ENCODE assay signal across 22 mouse cellular contexts in genomic region chr6:97551161-97551560, GRCm38 (mm10).
DNase-seq lines count a peak whose midpoint lies in the region; ATAC-seq lines count a peak whose summit lies in the region.
"Had no signal": no experiment of that assay in that cellular context is flagged by ENCODE, and none has a peak within 500 bp of the region (broad histone marks: within the 10 kb centered on the region; RNA-seq: fewer than 3 reads in every experiment).

No protein-coding gene starts in this region.

- H3K4me1 ChIP-seq in forebrain, embryonic 15.5 days: peaks cover 53% of the 10 kb centered on the region
- H3K4me1 ChIP-seq in forebrain, embryonic 13.5 days: peaks cover 53% of the 10 kb centered on the region
- H3K4me1 ChIP-seq in hindbrain, embryonic 14.5 days (replicated peaks; ENCODE audit: control insufficient read depth, insufficient read depth, low read length): peaks cover 40% of the 10 kb centered on the region
- peaks cover 24% of the 10 kb centered on the region for H3K4me1 ChIP-seq in hindbrain, embryonic 16.5 days (ENCODE audit: control insufficient read depth, insufficient read depth, low read depth, low read length)
- peaks cover 75% of the 10 kb centered on the region for H3K4me1 ChIP-seq in neural tube, embryonic 13.5 days (replicated peaks)
- 0 out of 2 replicates have a peak, but pooled peaks cover 5% of the 10 kb centered on the region for H3K4me1 ChIP-seq in embryonic facial prominence, embryonic 10.5 days
- H3K4me1 ChIP-seq: embryonic facial prominence, embryonic 13.5 days had no signal

- WGBS in forebrain, embryonic 15.5 days: 89% methylated on average over 4 of the region's 4 CpGs
- WGBS in forebrain, embryonic 13.5 days: 93% methylated on average over 4 of the region's 4 CpGs
- 92% methylated on average over 4 of the region's 4 CpGs for whole genome bisulfite sequencing in hindbrain, embryonic 14.5 days
- WGBS in hindbrain, embryonic 16.5 days: 81% methylated on average over 4 of the region's 4 CpGs
- 90% methylated on average over 4 of the region's 4 CpGs for WGBS in neural tube, embryonic 13.5 days
- WGBS in embryonic facial prominence, embryonic 10.5 days: 90% methylated on average over 4 of the region's 4 CpGs

- peaks cover 4% of the 10 kb centered on the region; the same call in 1 of the 2 replicates for H3K36me3 ChIP-seq in forebrain, embryonic 15.5 days
- peaks cover 9% of the 10 kb centered on the region for H3K36me3 ChIP-seq in forebrain, embryonic 13.5 days (ENCODE audit: poor library complexity, severe bottlenecking)
- H3K36me3 ChIP-seq in hindbrain, embryonic 14.5 days (replicated peaks; ENCODE audit: control insufficient read depth, insufficient read depth): no peaks in the 10 kb centered on the region
- no peaks in the 10 kb centered on the region for H3K36me3 ChIP-seq in hindbrain, embryonic 16.5 days (ENCODE audit: control insufficient read depth, insufficient read depth, low read length)
- H3K36me3 ChIP-seq in neural tube, embryonic 13.5 days: 0 out of 2 replicates have a peak, but pooled peaks cover 5% of the 10 kb centered on the region
- peaks cover 6% of the 10 kb centered on the region for H3K36me3 ChIP-seq in embryonic facial prominence, embryonic 10.5 days (replicated peaks)
- H3K36me3 ChIP-seq: embryonic facial prominence, embryonic 13.5 days; G1E; hindbrain, embryonic 15.5 days had no signal

- no peaks in the 10 kb centered on the region for H3K27me3 ChIP-seq in forebrain, embryonic 15.5 days
- H3K27me3 ChIP-seq in forebrain, embryonic 13.5 days: no peaks in the 10 kb centered on the region
- H3K27me3 ChIP-seq in hindbrain, embryonic 14.5 days (ENCODE audit: control insufficient read depth, insufficient read depth, low read length): no peaks in the 10 kb centered on the region
- no peaks in the 10 kb centered on the region for H3K27me3 ChIP-seq in hindbrain, embryonic 16.5 days (replicated peaks; ENCODE audit: control insufficient read depth, insufficient read depth, low read length)
- no peaks in the 10 kb centered on the region for H3K27me3 ChIP-seq in neural tube, embryonic 13.5 days
- no peaks in the 10 kb centered on the region for H3K27me3 ChIP-seq in embryonic facial prominence, embryonic 10.5 days (replicated peaks; ENCODE audit: low read depth, poor library complexity, severe bottlenecking)
- H3K27me3 ChIP-seq: embryonic facial prominence, embryonic 13.5 days; hindbrain, embryonic 15.5 days had no signal

- no peak overlapping the region for H3K9ac ChIP-seq in forebrain, embryonic 15.5 days (replicated peaks)
- H3K9ac ChIP-seq in forebrain, embryonic 13.5 days: no peak overlapping the region
- H3K9ac ChIP-seq in hindbrain, embryonic 14.5 days: no peak overlapping the region
- H3K9ac ChIP-seq in hindbrain, embryonic 16.5 days (ENCODE audit: low read depth, low read length): no peak overlapping the region
- H3K9ac ChIP-seq in neural tube, embryonic 13.5 days: no peak overlapping the region
- H3K9ac ChIP-seq: embryonic facial prominence, embryonic 13.5 days; forebrain, postnatal 0 days; hindbrain, embryonic 15.5 days had no signal

- no peak for DNase-seq in hindbrain, embryonic 14.5 days (ENCODE audit: low spot score)
- DNase-seq in neural tube, embryonic 10.5 days (ENCODE audit: extremely low spot score, low spot score): no peak
- DNase-seq in embryonic facial prominence, embryonic 10.5 days (ENCODE audit: low spot score): no peak
- no peak for DNase-seq in cerebellum, adult 11-12 months
- DNase-seq: adrenal gland, adult 8-10 months; adrenal gland, postnatal 36 days; B cell, adult 2 months; cerebellum, adult 8-10 months; cerebellum, postnatal 14 days; forebrain, postnatal 0 days; gastrocnemius, postnatal 14 days; heart, postnatal 10 days; heart, postnatal 4 days had no signal

- no peak overlapping the region for H3K4me2 ChIP-seq in forebrain, embryonic 15.5 days (replicated peaks)
- H3K4me2 ChIP-seq in forebrain, embryonic 13.5 days: no peak overlapping the region
- no peak overlapping the region for H3K4me2 ChIP-seq in hindbrain, embryonic 14.5 days (replicated peaks)
- no peak overlapping the region for H3K4me2 ChIP-seq in hindbrain, embryonic 16.5 days (ENCODE audit: low read length)
- no peak overlapping the region for H3K4me2 ChIP-seq in neural tube, embryonic 13.5 days
- H3K4me2 ChIP-seq: embryonic facial prominence, embryonic 13.5 days; hindbrain, embryonic 15.5 days had no signal

- H3K27ac ChIP-seq in forebrain, embryonic 15.5 days (replicated peaks): peak overlapping the region; percentile 71; the same call in 1 of the 2 replicates
- H3K27ac ChIP-seq in forebrain, embryonic 13.5 days: no peak overlapping the region
- H3K27ac ChIP-seq in hindbrain, embryonic 14.5 days: peak overlapping the region; percentile 69; the same call in 1 of the 2 replicates
- no peak overlapping the region for H3K27ac ChIP-seq in hindbrain, embryonic 16.5 days (ENCODE audit: low read depth, low read length)
- peak overlapping the region; percentile 89 for H3K27ac ChIP-seq in neural tube, embryonic 13.5 days (replicated peaks)
- no peak overlapping the region for H3K27ac ChIP-seq in embryonic facial prominence, embryonic 10.5 days (replicated peaks)
- H3K27ac ChIP-seq: embryonic facial prominence, embryonic 13.5 days had no signal

- H3K9me3 ChIP-seq in forebrain, embryonic 15.5 days: 0 out of 2 replicates have a peak, but pooled peaks cover 3% of the 10 kb centered on the region
- peaks cover 7% of the 10 kb centered on the region; the same call in 1 of the 2 replicates for H3K9me3 ChIP-seq in forebrain, embryonic 13.5 days (replicated peaks)
- H3K9me3 ChIP-seq in hindbrain, embryonic 14.5 days (ENCODE audit: control insufficient read depth, low read length): no peaks in the 10 kb centered on the region
- no peaks in the 10 kb centered on the region; the same call in 1 of the 2 replicates for H3K9me3 ChIP-seq in hindbrain, embryonic 16.5 days (ENCODE audit: control insufficient read depth, low read length)
- H3K9me3 ChIP-seq in neural tube, embryonic 13.5 days: no peaks in the 10 kb centered on the region
- H3K9me3 ChIP-seq in embryonic facial prominence, embryonic 10.5 days: peaks cover 7% of the 10 kb centered on the region; the same call in 1 of the 2 replicates
- H3K9me3 ChIP-seq: embryonic facial prominence, embryonic 13.5 days; hindbrain, embryonic 15.5 days had no signal

- ATAC-seq in forebrain, embryonic 15.5 days (replicated peaks): no peak
- no peak for ATAC-seq in forebrain, embryonic 13.5 days
- ATAC-seq in hindbrain, embryonic 14.5 days (ENCODE audit: low FRiP score): no peak
- ATAC-seq in hindbrain, embryonic 16.5 days: no peak
- no peak for ATAC-seq in neural tube, embryonic 13.5 days (ENCODE audit: low read depth)
- ATAC-seq: CD4-positive, CD25-positive, alpha-beta regulatory T cell, adult 4 months; inflammation-experienced regulatory T-cells, adult 6 months had no signal

- no peak overlapping the region for H3K4me3 ChIP-seq in forebrain, embryonic 15.5 days
- H3K4me3 ChIP-seq in forebrain, embryonic 13.5 days: no peak overlapping the region
- no peak overlapping the region for H3K4me3 ChIP-seq in hindbrain, embryonic 14.5 days (replicated peaks; ENCODE audit: low read length)
- no peak overlapping the region for H3K4me3 ChIP-seq in hindbrain, embryonic 16.5 days (ENCODE audit: low read length)
- H3K4me3 ChIP-seq in neural tube, embryonic 13.5 days: no peak overlapping the region
- H3K4me3 ChIP-seq in embryonic facial prominence, embryonic 10.5 days: no peak overlapping the region
- H3K4me3 ChIP-seq: embryonic facial prominence, embryonic 13.5 days; hindbrain, embryonic 15.5 days had no signal

Comparison
In these comparisons a context has a peak if more than half of its experiments do, and no peak if none do; other contexts are left out.
1. H3K27ac ChIP-seq: peak in forebrain, embryonic 15.5 days (single experiment), hindbrain, embryonic 14.5 days (single experiment) and neural tube, embryonic 13.5 days (single experiment); none in forebrain, embryonic 13.5 days (single experiment), hindbrain, embryonic 16.5 days (single experiment) and embryonic facial prominence, embryonic 10.5 days (single experiment).